Mouse (Mus musculus): Measurements from ENCODE around the gene Scgb2b7.
"Not testable (repeated sequence)": the region's sequence is repeated elsewhere in the genome, so short reads cannot be mapped to it uniquely, and the experiment has no call there.

Gene Scgb2b7

GRCm38 (mm10) chr7:31705657-31706056 is at the start of gene Scgb2b7:
Gene Scgb2b7, minus strand, starts transcription at chr7:31705757.
- DNase-seq (ENCODE audit: low spot score in 2 of 2) = not testable (repeated sequence)

GRCm38 (mm10) chr7:31712365-31712764 is 6.8 kb upstream of the Scgb2b7 start, which contains the start of gene Scgb1b7:
Gene Scgb1b7, plus strand, starts transcription at chr7:31712665.
- DNase-seq (ENCODE audit: low spot score in 2 of 2) = not testable (repeated sequence)

All from urinary bladder, postnatal 36 days (tissue).